10 mouse cellular contexts compared by ENCODE assay signal in genomic region chr1:189798949-189799348, GRCm38 (mm10).
DNase-seq lines count a peak whose midpoint lies in the region; ATAC-seq lines count a peak whose summit lies in the region.
"Had no signal": no experiment of that assay in that cellular context is flagged by ENCODE, and none has a peak within 500 bp of the region (broad histone marks: within the 10 kb centered on the region; RNA-seq: fewer than 3 reads in every experiment).

No protein-coding gene starts in this region.

- ATAC-seq in CD4-positive, CD25-positive, alpha-beta regulatory T cell, adult 4 months = peak; percentile 89

- no peaks in the 10 kb centered on the region for H3K36me3 ChIP-seq in splenic B cell, adult 2 months (ENCODE audit: control insufficient read depth, insufficient read depth, low read length, poor library complexity, severe bottlenecking)
- H3K36me3 ChIP-seq: hindbrain, embryonic 13.5 days had no signal

- DNase-seq in brain, adult 2 months (ENCODE audit: low read depth, low spot score) = peak; percentile 56
- peak; percentile 46 for DNase-seq in lung, postnatal 25 days (ENCODE audit: low spot score)
- DNase-seq in splenic B cell, adult 2 months (ENCODE audit: low read depth, low spot score) = peak; percentile 86
- DNase-seq in adrenal gland, adult 2 months = no peak
- DNase-seq in gastrocnemius, postnatal 36 days = no peak
- no peak for DNase-seq in cerebellum, adult 8-10 months
- DNase-seq: gastrocnemius, postnatal 10 days had no signal

- intact Hi-C loops in gastrocnemius, postnatal 36 days (cut with DNase I) = no loop called here

- H3K27me3 ChIP-seq in splenic B cell, adult 2 months (ENCODE audit: control insufficient read depth, insufficient read depth, low read length, poor library complexity, severe bottlenecking) = no peaks in the 10 kb centered on the region
- H3K27me3 ChIP-seq: hindbrain, embryonic 13.5 days; limb, embryonic 15.5 days had no signal

Comparison
In these comparisons a context has a peak if more than half of its experiments do, and no peak if none do; other contexts are left out.
1. DNase-seq: peak in brain, adult 2 months (single experiment), lung, postnatal 25 days (single experiment) and splenic B cell, adult 2 months (single experiment); none in adrenal gland, adult 2 months (single experiment), gastrocnemius, postnatal 36 days (0 of 2) and cerebellum, adult 8-10 months (single experiment).